Mouse (Mus musculus): Measurements from ENCODE around the gene Cyth2.

- TF ChIP-seq CTCF (IDR thresholded peaks at IDR 0.05; ENCODE audit: control insufficient read depth, insufficient read depth, low read length): no peak
- TF ChIP-seq POLR2A (IDR thresholded peaks at IDR 0.05; ENCODE audit: borderline replicate concordance, control insufficient read depth, low read depth, low read length): no peak
Observed at GRCm38 (mm10) chr7:45800001-45800400, 14.4 kb downstream of the Cyth2 start.
